Mouse (Mus musculus) cerebellum, adult 2 months (tissue): Measurements from ENCODE around the gene Pik3cd.

ENCODE experiments used
- CTCF ChIP-seq: fragments of 200-500 bp; IDR thresholded peaks from 2 replicates; pipeline ENCODE4 v1.5.1; 2011; ENCODE audit warnings: low read depth, mild to moderate bottlenecking, control low read depth, low read length, moderate library complexity, borderline replicate concordance; ENCODE audit not compliant: insufficient read depth
- POLR2A ChIP-seq: fragments of 200-500 bp; IDR thresholded peaks from 2 replicates; pipeline ENCODE4 v1.6.1; 2011; ENCODE audit warnings: low read length, control low read depth, borderline replicate concordance; ENCODE audit not compliant: insufficient read depth

DNA sequence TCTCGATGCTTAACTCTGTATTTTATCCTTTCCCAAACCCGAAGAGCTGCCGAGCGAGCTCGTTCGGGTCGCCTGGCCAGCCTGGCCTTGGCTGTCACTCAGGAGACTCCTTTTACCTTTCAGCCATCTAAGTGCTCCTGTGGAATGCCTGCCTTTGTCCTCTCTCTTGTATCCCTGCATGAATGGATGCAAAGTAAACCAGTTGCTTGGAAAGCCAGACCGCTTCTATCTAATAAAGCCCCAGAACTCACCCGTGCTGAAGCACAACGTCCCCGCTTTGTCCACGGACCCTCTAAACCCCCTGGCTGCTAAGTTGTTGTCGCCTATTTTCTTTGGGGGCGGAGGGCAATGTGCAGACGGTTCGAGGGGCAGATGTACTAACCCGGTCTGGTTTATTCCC, 75.6 kb downstream of the Pik3cd start:
- TF ChIP-seq CTCF (no peak), POLR2A (no peak)
